Mouse (Mus musculus) intestine, embryonic 14.5 days (tissue): ENCODE results near the gene Nedd9. TPM values are rescaled to one million over a fixed set of nuclear protein-coding genes. Genes with fewer than 3 reads are reported as not detected.

Source experiments
- ATAC-seq: fragments of 200-750 bp; cut with Nextera tagmentation; replicated peaks from 2 replicates; pipeline ENCODE4 v1.8.0; 2017; ENCODE audit warnings: low read depth, moderate number of reproducible peaks, moderate TSS enrichment, moderate library complexity; ENCODE audit not compliant: low FRiP score, low TSS enrichment
- DNase-seq: peaks from one replicate; pipeline ENCODE4 v3.0.0-alpha.2; 2018; ENCODE audit warnings: low spot score
- H3K27ac ChIP-seq: fragments of 300-500 bp; sonication (generic); 2 replicates; pipeline ENCODE4 v1.5.1; 2014; ENCODE audit warnings: low read depth, mild to moderate bottlenecking, control low read depth
- H3K27me3 ChIP-seq: fragments of 300-500 bp; sonication (generic); replicated peaks from 2 replicates; pipeline ENCODE4 v1.6.1; 2014; ENCODE audit warnings: low read length, control low read depth; ENCODE audit not compliant: control insufficient read depth, insufficient read depth
- H3K36me3 ChIP-seq: fragments of 300-500 bp; sonication (generic); 2 replicates; pipeline ENCODE4 v1.6.1; 2014; ENCODE audit warnings: low read length, control low read depth; ENCODE audit not compliant: control insufficient read depth, insufficient read depth
- H3K4me1 ChIP-seq: fragments of 300-500 bp; sonication (generic); replicated peaks from 2 replicates; pipeline ENCODE4 v1.6.1; 2014; ENCODE audit warnings: low read length, control low read depth, mixed read lengths; ENCODE audit not compliant: control insufficient read depth, insufficient read depth
- H3K4me2 ChIP-seq: fragments of 300-500 bp; sonication (generic); 2 replicates; pipeline ENCODE4 v1.6.1; 2014; ENCODE audit warnings: low read length
- H3K4me3 ChIP-seq: fragments of 300-500 bp; sonication (generic); 2 replicates; pipeline ENCODE4 v1.5.1; 2014; ENCODE audit warnings: low read depth, low read length, control low read depth, mixed read lengths
- H3K9ac ChIP-seq: fragments of 300-500 bp; sonication (generic); 2 replicates; pipeline ENCODE4 v1.6.1; 2014; ENCODE audit warnings: mild to moderate bottlenecking, low read length
- H3K9me3 ChIP-seq: fragments of 300-500 bp; sonication (generic); 2 replicates; pipeline ENCODE4 v1.6.1; 2016; ENCODE audit warnings: low read length, control low read depth; ENCODE audit not compliant: control insufficient read depth
- WGBS: fragments of 180-500 bp; shearing (Covaris S2); extraction: QIAGEN DNeasy Blood & Tissue Kit; methylation state at CpG from one replicate; pipeline ENCODE4 v1.1.7; 2014; 5-methylcytosine and 5-hydroxymethylcytosine counted together
- polyA plus RNA-seq: library from polyadenylated mRNA; unstranded; fragments of >200 nt; fragmentation: Nextera tagmentation; extraction: Ambion mirVana; gene quantifications from 2 replicates; pipeline ENCODE4 v1.2.1, GENCODE M21; 2014

Nedd9 gene
- polyA plus RNA-seq, 1 experiment from 2014 or later, result 56.5 TPM

GRCm38 (mm10) chr13:41402441-41403003, 84.6 kb downstream of the Nedd9 start:
- H3K9ac ChIP-seq, result no peak overlapping the region
- no peaks in the 10 kb centered on the region for H3K4me1 ChIP-seq
- H3K9me3 ChIP-seq, result no peaks in the 10 kb centered on the region
- WGBS, result 57% methylated on average over 6 of the region's 6 CpGs
- no peak overlapping the region for H3K4me2 ChIP-seq
- no peaks in the 10 kb centered on the region for H3K27me3 ChIP-seq
- no peaks in the 10 kb centered on the region for H3K36me3 ChIP-seq
- no peak for DNase-seq
- H3K27ac ChIP-seq, result no peak overlapping the region
- no peak for ATAC-seq
- H3K4me3 ChIP-seq, result no peak overlapping the region

- no peak overlapping the region for H3K27ac ChIP-seq
- no peak overlapping the region for H3K4me3 ChIP-seq
- DNase-seq (no peak), ATAC-seq (no peak)
- H3K9ac ChIP-seq, result no peak overlapping the region
- H3K4me2 ChIP-seq, result no peak overlapping the region
- H3K27me3 ChIP-seq, result no peaks in the 10 kb centered on the region
- no peaks in the 10 kb centered on the region for H3K36me3 ChIP-seq
- H3K9me3 ChIP-seq, result no peaks in the 10 kb centered on the region
- whole genome bisulfite sequencing, result 67% methylated on average over 5 of the region's 6 CpGs
- no peaks in the 10 kb centered on the region for H3K4me1 ChIP-seq
Observed at GRCm38 (mm10) chr13:41401775-41402174, 85.4 kb downstream of the Nedd9 start.

DNA sequence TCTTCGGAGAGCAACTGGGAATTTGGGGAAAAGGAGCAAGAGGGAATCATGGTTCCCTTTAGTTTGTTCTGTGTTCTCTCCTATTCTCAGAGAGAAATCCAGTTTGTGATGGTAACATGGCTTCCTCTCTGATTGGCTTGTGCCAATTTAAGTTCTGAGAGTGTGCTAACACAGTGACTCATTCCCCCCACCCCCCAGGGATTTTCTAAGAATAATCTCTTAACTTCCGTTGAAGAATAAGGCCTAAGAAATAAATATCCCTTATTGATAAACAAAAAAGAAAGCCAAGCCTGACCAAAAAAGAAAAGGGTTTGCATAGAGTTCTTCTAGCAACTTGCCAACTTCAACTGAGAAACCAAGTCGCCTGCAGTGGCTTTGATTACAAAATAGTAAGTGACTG, 86.9 kb downstream of the Nedd9 start:
- 63% methylated on average over 3 of the region's 3 CpGs for WGBS
- DNase-seq (no peak), ATAC-seq (no peak)

DNA sequence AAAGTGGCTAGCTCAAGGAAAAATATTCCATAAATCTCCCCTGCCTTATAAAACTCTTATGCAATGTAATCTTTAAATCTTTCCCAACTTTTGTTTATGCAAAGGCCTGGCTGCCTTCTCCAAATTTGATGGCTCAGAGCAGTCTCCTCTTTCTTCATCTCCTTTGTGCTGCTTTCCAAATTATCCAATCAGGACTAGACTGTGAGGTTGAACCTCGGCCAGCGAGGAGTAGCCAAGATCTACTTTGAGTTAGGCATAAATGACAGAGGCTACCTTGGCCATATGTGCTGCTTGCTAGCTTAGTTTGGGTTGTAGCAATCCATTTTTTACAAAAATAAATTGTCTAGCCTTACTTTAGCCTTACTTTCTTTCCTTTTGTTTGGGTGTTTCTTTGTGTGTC, 95.0 kb downstream of the Nedd9 start:
- Histone ChIP-seq H3K27me3 (no peaks in the 10 kb centered on the region), H3K9ac (no peak overlapping the region), H3K4me3 (no peak overlapping the region), H3K9me3 (no peaks in the 10 kb centered on the region), H3K4me2 (no peak overlapping the region), H3K4me1 (no peaks in the 10 kb centered on the region), H3K36me3 (no peaks in the 10 kb centered on the region), H3K27ac (no peak overlapping the region)
- peak; percentile 15 for DNase-seq
- WGBS, result 82% methylated on average over 2 of the region's 2 CpGs
- no peak for ATAC-seq

More for the DNA sequence above, 86.9 kb downstream of the Nedd9 start:
- no peak overlapping the region for H3K4me3 ChIP-seq
- H3K9ac ChIP-seq, result no peak overlapping the region
- no peaks in the 10 kb centered on the region for H3K4me1 ChIP-seq
- no peak overlapping the region for H3K4me2 ChIP-seq
- H3K36me3 ChIP-seq, result no peaks in the 10 kb centered on the region
- H3K9me3 ChIP-seq, result no peaks in the 10 kb centered on the region
- H3K27ac ChIP-seq, result no peak overlapping the region
- no peaks in the 10 kb centered on the region for H3K27me3 ChIP-seq

- ATAC-seq, result no peak
Observed at GRCm38 (mm10) chr13:41390698-41391097, 96.5 kb downstream of the Nedd9 start.

DNA sequence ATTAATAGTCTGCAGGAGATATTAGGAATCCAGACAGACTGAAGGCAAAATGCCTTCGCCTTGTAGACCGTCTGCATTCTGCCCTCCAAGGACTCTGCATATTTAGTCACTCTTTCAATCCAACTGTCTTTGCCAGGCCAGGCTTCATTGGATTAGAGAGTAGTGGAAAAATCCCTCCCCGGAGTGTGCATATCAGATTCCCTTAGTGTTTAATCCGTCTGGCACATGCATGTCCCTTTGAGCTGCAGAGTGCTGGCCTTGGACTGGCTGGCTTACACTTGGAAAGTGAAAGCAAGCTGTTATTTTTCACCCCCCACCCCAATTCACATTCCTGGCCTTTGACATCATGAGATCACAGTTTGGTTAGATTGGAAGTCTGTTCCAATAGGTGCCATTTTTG, 100.6 kb downstream of the Nedd9 start:
- DNase-seq (no peak), ATAC-seq (no peak)
- Histone ChIP-seq H3K4me3 (no peak overlapping the region), H3K4me2 (no peak overlapping the region), H3K4me1 (no peaks in the 10 kb centered on the region), H3K9me3 (no peaks in the 10 kb centered on the region), H3K9ac (no peak overlapping the region), H3K27me3 (no peaks in the 10 kb centered on the region), H3K36me3 (no peaks in the 10 kb centered on the region), H3K27ac (no peak overlapping the region)
- WGBS, result 34% methylated on average over 4 of the region's 4 CpGs

More at GRCm38 (mm10) chr13:41390698-41391097, 96.5 kb downstream of the Nedd9 start:
- Histone ChIP-seq H3K27ac (no peak overlapping the region), H3K9ac (no peak overlapping the region), H3K4me2 (no peak overlapping the region), H3K36me3 (no peaks in the 10 kb centered on the region), H3K4me3 (no peak overlapping the region), H3K27me3 (no peaks in the 10 kb centered on the region), H3K4me1 (no peaks in the 10 kb centered on the region), H3K9me3 (no peaks in the 10 kb centered on the region)
- no peak for DNase-seq
- 92% methylated on average over 2 of the region's 2 CpGs for WGBS

DNA sequence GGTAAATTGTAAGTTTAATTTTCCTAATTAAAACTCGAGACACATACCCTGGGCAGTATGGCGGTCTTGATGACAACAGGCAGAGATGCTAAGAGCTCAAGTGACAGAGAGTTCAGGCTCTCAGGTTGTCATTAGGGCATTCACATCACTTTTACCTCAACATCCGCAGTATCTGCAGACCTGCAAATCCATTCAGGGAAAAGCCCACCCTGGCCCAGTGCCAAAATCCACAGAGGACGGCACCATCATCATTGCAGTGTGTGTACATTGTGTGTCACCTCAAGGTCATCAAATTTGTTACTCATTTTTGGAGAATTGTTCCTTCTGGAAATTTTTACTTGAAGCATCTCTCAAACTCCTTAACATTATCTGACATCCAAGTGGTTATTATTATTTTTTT, 102.3 kb downstream of the Nedd9 start:
- 52% methylated on average over 4 of the region's 4 CpGs for WGBS
- H3K9me3 ChIP-seq, result no peaks in the 10 kb centered on the region

GRCm38 (mm10) chr13:41382635-41383034, 104.5 kb downstream of the Nedd9 start:
- no peak overlapping the region for H3K27ac ChIP-seq
- H3K4me2 ChIP-seq, result no peak overlapping the region
- H3K9ac ChIP-seq, result no peak overlapping the region
- no peaks in the 10 kb centered on the region for H3K9me3 ChIP-seq
- H3K4me3 ChIP-seq, result no peak overlapping the region
- DNase-seq (no peak), ATAC-seq (no peak)
- no peaks in the 10 kb centered on the region for H3K4me1 ChIP-seq
- H3K36me3 ChIP-seq, result no peaks in the 10 kb centered on the region
- H3K27me3 ChIP-seq, result no peaks in the 10 kb centered on the region

More for the DNA sequence above, 102.3 kb downstream of the Nedd9 start:
- Histone ChIP-seq H3K36me3 (no peaks in the 10 kb centered on the region), H3K9ac (no peak overlapping the region), H3K4me3 (no peak overlapping the region), H3K27me3 (no peaks in the 10 kb centered on the region), H3K27ac (no peak overlapping the region), H3K4me1 (no peaks in the 10 kb centered on the region), H3K4me2 (no peak overlapping the region)
- no peak for ATAC-seq
- no peak for DNase-seq

DNA sequence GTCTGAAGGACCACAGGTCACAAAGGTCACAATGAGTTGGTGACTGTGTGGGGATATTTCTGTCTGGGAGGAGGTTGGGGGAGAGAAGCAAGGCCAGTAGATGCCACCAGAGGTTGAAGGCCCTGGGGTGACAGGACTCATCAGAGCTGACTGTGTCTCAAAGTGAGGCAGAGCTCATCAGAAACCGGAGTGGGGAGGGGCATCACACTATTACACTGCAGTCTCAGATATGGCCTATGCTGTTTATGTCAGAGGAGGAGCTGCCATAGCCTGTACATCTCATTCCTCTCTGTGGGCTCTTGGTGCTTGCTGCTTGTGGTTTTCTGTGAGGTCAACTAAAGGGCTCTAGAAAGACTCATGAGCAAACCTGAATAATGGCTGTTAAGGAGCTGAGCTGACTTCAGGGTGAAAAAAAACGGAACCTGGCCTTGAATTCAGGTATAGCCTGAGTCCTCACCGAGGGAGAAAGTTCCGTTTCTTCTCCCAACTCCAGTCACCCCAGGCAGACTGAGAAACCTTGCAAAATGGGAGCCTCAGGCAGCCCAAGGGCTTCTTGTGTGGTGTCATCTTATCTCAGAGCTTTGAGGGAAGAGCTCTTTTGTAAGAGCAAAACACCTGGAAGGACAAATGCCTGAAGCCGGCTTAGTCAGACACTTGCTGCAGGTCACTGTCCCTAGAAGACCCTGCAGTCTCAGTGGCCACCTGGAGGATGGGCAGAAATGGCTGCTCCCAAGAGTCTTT, 105.2 kb downstream of the Nedd9 start:
- H3K9ac ChIP-seq, result no peak overlapping the region
- 88% methylated on average over 5 of the region's 5 CpGs for WGBS
- no peak overlapping the region for H3K27ac ChIP-seq
- ATAC-seq, result no peak
- H3K27me3 ChIP-seq, result no peaks in the 10 kb centered on the region
- DNase-seq, result no peak
- H3K9me3 ChIP-seq, result no peaks in the 10 kb centered on the region
- H3K36me3 ChIP-seq, result no peaks in the 10 kb centered on the region
- H3K4me2 ChIP-seq, result no peak overlapping the region
- no peak overlapping the region for H3K4me3 ChIP-seq
- no peaks in the 10 kb centered on the region for H3K4me1 ChIP-seq
